Mouse (Mus musculus): ENCODE data around the gene Hist1h2bq. TPM values are rescaled to one million over a fixed set of nuclear protein-coding genes. Genes with fewer than 3 reads are reported as not detected.
A peak's percentile ranks its signal among the peaks of the same experiment; 100 is the strongest.
"Not testable (repeated sequence)": the region's sequence is repeated elsewhere in the genome, so short reads cannot be mapped to it uniquely, and the experiment has no call there.

Hist1h2bq gene
- polyA plus RNA-seq, 1 experiment from 2014 or later: 25.3 TPM

- not testable (repeated sequence) for H3K4me1 ChIP-seq (replicated peaks; ENCODE audit: control insufficient read depth, insufficient read depth, low read length); H3K4me3 ChIP-seq (ENCODE audit: low read depth, low read length); H3K36me3 ChIP-seq (ENCODE audit: control insufficient read depth, insufficient read depth, low read length); DNase-seq (ENCODE audit: low spot score); H3K9me3 ChIP-seq (ENCODE audit: control insufficient read depth, low read length); H3K9ac ChIP-seq (ENCODE audit: low read length); H3K27me3 ChIP-seq (ENCODE audit: control insufficient read depth, insufficient read depth, low read length)
- WGBS: 0% methylated on average over 22 of the region's 58 CpGs
- H3K4me2 ChIP-seq (ENCODE audit: low read depth, low read length, severe bottlenecking): 0 out of 2 replicates have a peak within 1 kb of the TSS, but pooled peaks have one; percentile 11
- peak; percentile 84 for ATAC-seq (replicated peaks; ENCODE audit: low FRiP score)
- 0 out of 2 replicates have a peak within 1 kb of the TSS, but pooled peaks have one; percentile 57 for H3K27ac ChIP-seq (ENCODE audit: low read depth, low read length)
Observed at GRCm38 (mm10) chr13:21831418-21832394, 21.7 kb upstream of the Hist1h2bq start, which contains the start of gene Hist1h4n. Hist1h4n (minus strand) TSS chr13:21832196.

DNA sequence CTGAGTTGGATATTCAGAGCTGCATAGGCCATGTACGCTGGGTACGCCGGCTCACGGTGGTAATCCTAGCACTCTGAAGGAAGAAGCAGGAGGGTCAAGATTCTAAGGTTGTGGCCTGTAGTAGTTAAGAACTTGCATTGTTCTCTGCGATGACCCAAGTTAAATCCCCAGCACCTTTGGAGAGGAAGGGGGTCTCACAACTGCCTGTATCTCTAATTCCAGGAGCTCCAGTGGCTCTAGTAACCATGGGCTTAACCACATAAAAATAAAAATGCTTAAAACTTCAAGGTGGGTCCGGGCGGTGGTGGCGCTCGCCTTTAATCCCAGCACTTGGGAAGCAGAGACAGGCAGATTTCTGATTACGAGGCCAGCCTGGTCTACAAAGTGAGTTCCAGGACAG, 20.3 kb upstream of the Hist1h2bq start:
- DNase-seq (ENCODE audit: low spot score) (peak; percentile 51), ATAC-seq (replicated peaks; ENCODE audit: low FRiP score) (no peak)
- Histone ChIP-seq H3K4me2 (ENCODE audit: low read depth, low read length, severe bottlenecking) (0 out of 2 replicates have a peak overlapping the region, but pooled peaks have one; percentile 5), H3K36me3 (ENCODE audit: control insufficient read depth, insufficient read depth, low read length) (no peaks in the 10 kb centered on the region), H3K9me3 (ENCODE audit: control insufficient read depth, low read length) (no peaks in the 10 kb centered on the region), H3K27me3 (ENCODE audit: control insufficient read depth, insufficient read depth, low read length) (no peaks in the 10 kb centered on the region), H3K27ac (ENCODE audit: low read depth, low read length) (peak overlapping the region; percentile 50; the same call in 1 of the 2 replicates), H3K4me3 (ENCODE audit: low read depth, low read length) (no peak overlapping the region), H3K9ac (ENCODE audit: low read length) (no peak overlapping the region), H3K4me1 (replicated peaks; ENCODE audit: control insufficient read depth, insufficient read depth, low read length) (no peaks in the 10 kb centered on the region)
- WGBS: 89% methylated on average over 10 of the region's 10 CpGs

DNA sequence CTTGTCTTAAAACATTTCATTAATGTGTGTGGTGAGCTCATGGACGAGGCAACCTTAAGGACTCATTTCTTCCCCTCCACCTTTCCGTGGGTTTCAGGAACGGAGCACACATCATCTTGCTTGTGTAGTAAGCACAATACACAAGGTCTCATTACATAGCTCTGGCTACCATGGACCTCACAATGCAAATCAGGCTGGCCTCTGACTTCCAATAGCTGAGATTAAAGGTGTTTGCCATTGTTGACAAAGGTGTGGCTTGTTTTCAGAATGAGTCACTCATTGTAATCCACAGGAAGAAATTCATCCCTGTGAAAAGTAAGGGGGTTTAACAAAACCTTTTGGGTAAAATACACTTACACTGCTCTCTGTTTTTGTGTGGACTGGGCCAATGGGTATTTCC, 18.5 kb upstream of the Hist1h2bq start:
- Histone ChIP-seq H3K36me3 (ENCODE audit: control insufficient read depth, insufficient read depth, low read length) (no peaks in the 10 kb centered on the region), H3K4me1 (replicated peaks; ENCODE audit: control insufficient read depth, insufficient read depth, low read length) (no peaks in the 10 kb centered on the region), H3K4me2 (ENCODE audit: low read depth, low read length, severe bottlenecking) (no peak overlapping the region), H3K9ac (ENCODE audit: low read length) (no peak overlapping the region), H3K9me3 (ENCODE audit: control insufficient read depth, low read length) (no peaks in the 10 kb centered on the region), H3K27me3 (ENCODE audit: control insufficient read depth, insufficient read depth, low read length) (no peaks in the 10 kb centered on the region), H3K4me3 (ENCODE audit: low read depth, low read length) (no peak overlapping the region), H3K27ac (ENCODE audit: low read depth, low read length) (no peak overlapping the region)
- DNase-seq (ENCODE audit: low spot score) (no peak), ATAC-seq (replicated peaks; ENCODE audit: low FRiP score) (no peak)
- WGBS: 78% methylated on average over 3 of the region's 3 CpGs

DNA sequence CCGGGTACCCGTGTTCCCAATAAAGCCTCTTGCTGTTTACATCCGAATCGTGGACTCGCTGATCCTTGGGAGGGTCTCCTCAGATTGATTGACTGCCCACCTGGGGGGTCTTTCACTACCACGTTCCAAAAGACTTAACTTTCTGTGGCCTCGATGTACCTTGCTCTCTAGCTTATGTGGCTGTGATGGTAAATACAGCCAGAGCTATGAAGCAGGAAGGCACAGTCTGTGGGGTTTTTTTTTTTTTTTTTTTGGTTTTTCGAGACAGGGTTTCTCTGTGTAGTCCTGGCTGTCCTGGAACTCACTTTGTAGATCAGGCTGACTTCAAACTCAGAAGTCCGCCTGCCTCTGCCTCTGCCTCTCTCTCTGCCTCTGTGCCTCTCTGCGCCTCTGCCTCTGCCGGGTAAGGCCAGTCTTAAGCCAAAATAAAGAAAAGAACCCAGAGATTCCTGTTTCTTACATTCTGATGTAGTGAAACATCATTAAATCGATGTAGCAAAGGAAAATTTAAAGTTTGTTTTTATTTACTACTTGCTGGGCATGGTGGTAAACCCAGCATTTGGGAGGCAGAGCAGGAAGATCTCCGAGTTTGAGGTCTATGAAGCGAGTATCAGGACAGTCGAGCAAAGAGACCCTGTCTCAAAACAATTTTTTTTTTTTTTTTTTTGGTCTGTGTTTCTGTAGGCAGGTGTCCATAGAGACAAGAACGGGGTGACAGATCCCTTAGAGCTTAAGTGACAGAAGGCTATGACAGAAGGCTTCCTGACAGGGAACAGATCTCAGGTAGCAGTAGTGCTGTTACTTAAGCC, 10.3 kb upstream of the Hist1h2bq start:
- not testable (repeated sequence) for H3K36me3 ChIP-seq (ENCODE audit: control insufficient read depth, insufficient read depth, low read length); ATAC-seq (replicated peaks; ENCODE audit: low FRiP score); H3K27ac ChIP-seq (ENCODE audit: low read depth, low read length); H3K9me3 ChIP-seq (ENCODE audit: control insufficient read depth, low read length); H3K9ac ChIP-seq (ENCODE audit: low read length); H3K4me3 ChIP-seq (ENCODE audit: low read depth, low read length); H3K4me1 ChIP-seq (replicated peaks; ENCODE audit: control insufficient read depth, insufficient read depth, low read length); H3K4me2 ChIP-seq (ENCODE audit: low read depth, low read length, severe bottlenecking); H3K27me3 ChIP-seq (ENCODE audit: control insufficient read depth, insufficient read depth, low read length); DNase-seq (ENCODE audit: low spot score)
- 68% methylated on average over 7 of the region's 16 CpGs for WGBS

DNA sequence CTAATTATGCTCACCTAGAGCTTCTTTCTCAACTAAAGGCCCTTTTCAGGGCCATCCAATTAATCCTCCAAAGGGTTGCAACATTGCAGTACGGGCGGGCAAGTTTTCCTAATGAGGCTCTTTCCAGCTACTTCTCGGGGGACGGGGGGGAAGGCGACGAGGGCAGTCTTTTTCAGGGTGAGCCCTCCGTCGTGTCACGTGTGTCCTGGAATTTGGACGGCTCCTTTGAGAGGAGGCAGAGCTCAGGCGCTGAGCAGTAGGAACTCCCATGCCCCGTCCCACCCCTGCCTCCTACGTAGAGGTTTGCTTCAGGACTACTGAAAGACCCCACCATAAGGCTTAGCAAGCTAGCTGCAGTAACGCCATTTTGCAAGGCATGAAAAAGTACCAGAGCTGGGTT, 2.1 kb upstream of the Hist1h2bq start:
- WGBS: 0% methylated on average over 12 of the region's 14 CpGs
- H3K4me3 ChIP-seq (ENCODE audit: low read depth, low read length); H3K4me1 ChIP-seq (replicated peaks; ENCODE audit: control insufficient read depth, insufficient read depth, low read length); DNase-seq (ENCODE audit: low spot score); H3K36me3 ChIP-seq (ENCODE audit: control insufficient read depth, insufficient read depth, low read length); H3K9me3 ChIP-seq (ENCODE audit: control insufficient read depth, low read length); H3K27me3 ChIP-seq (ENCODE audit: control insufficient read depth, insufficient read depth, low read length); H3K27ac ChIP-seq (ENCODE audit: low read depth, low read length); H3K9ac ChIP-seq (ENCODE audit: low read length): not testable (repeated sequence)
- 0 out of 2 replicates have a peak overlapping the region, but pooled peaks have one; percentile 15 for H3K4me2 ChIP-seq (ENCODE audit: low read depth, low read length, severe bottlenecking)
- peak; percentile 69 for ATAC-seq (replicated peaks; ENCODE audit: low FRiP score)

DNA sequence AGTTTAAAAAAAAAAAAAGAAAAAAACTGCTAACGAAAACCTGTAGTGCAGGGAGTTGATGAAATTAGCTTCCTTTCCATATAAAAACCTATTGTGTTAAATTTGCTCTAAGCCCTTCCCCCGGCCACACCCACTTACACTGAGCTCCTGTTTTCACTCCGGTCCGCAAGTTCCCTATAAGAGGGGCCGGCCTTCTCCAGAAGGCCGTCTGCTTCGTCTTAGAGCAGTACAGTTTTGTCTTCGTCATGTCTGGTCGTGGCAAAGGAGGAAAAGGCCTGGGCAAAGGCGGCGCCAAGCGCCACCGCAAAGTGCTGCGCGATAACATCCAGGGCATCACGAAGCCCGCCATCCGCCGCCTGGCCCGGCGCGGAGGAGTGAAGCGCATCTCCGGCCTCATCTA, 1.5 kb upstream of the Hist1h2bq start, which contains the start of gene Hist1h4m:
Hist1h4m (plus strand) TSS at position 208 of the 400 bp plus-strand sequence.
- DNase-seq (ENCODE audit: low spot score); H3K4me3 ChIP-seq (ENCODE audit: low read depth, low read length); H3K4me1 ChIP-seq (replicated peaks; ENCODE audit: control insufficient read depth, insufficient read depth, low read length); H3K9ac ChIP-seq (ENCODE audit: low read length); H3K36me3 ChIP-seq (ENCODE audit: control insufficient read depth, insufficient read depth, low read length); H3K27ac ChIP-seq (ENCODE audit: low read depth, low read length); H3K9me3 ChIP-seq (ENCODE audit: control insufficient read depth, low read length); H3K27me3 ChIP-seq (ENCODE audit: control insufficient read depth, insufficient read depth, low read length): not testable (repeated sequence)
- ATAC-seq (replicated peaks; ENCODE audit: low FRiP score): peak; percentile 62
- no CpG with 5 or more reads among the region's 24 CpGs for WGBS
- H3K4me2 ChIP-seq (ENCODE audit: low read depth, low read length, severe bottlenecking): 0 out of 2 replicates have a peak within 1 kb of the TSS, but pooled peaks have one; percentile 15

DNA sequence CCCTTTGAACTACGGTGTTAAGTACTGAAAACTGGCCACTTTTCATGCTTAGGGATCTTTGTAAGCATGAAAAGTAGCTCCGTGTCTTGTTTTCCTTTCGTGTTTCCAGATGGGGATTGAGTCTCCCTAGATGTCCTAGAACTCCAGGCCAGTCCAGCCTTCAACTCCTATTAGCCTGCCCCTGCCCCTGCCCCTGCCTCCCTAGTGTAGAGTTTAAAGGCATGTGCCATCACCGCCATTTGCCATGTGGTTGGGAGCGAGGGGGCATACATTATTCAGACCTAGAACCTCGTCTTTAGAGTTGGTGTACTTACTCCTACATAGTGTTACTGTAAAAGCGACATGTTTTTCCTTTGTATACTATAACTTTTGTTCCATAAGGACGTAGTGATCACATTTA, 1.1 kb upstream of the Hist1h2bq start:
- not testable (repeated sequence) for H3K36me3 ChIP-seq (ENCODE audit: control insufficient read depth, insufficient read depth, low read length); DNase-seq (ENCODE audit: low spot score); H3K4me2 ChIP-seq (ENCODE audit: low read depth, low read length, severe bottlenecking); H3K4me1 ChIP-seq (replicated peaks; ENCODE audit: control insufficient read depth, insufficient read depth, low read length); H3K9me3 ChIP-seq (ENCODE audit: control insufficient read depth, low read length); H3K9ac ChIP-seq (ENCODE audit: low read length); H3K27ac ChIP-seq (ENCODE audit: low read depth, low read length); H3K4me3 ChIP-seq (ENCODE audit: low read depth, low read length); H3K27me3 ChIP-seq (ENCODE audit: control insufficient read depth, insufficient read depth, low read length)
- no CpG with 5 or more reads among the region's 8 CpGs for WGBS
- ATAC-seq (replicated peaks; ENCODE audit: low FRiP score): peak; percentile 49

DNA sequence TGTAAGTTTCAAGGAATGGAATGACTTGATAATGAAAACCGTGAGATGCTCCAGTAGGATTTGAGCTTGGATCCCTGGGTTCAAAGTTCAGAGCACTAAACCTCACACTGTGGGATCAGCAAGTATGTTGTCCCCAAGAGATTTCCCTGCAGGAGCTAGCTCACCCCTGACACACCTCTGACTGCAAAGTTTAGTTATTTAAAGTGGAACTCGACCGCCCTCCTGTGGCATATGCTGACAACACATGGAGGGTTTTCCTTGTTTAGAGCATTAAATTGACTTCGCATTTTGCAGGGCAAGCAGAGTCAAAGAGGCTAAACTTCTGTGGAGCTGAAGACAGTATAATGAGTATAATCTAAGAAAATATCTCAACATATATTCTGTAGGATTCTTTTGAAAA, 6.9 kb downstream of the Hist1h2bq start:
- H3K27ac ChIP-seq (ENCODE audit: low read depth, low read length); H3K4me1 ChIP-seq (replicated peaks; ENCODE audit: control insufficient read depth, insufficient read depth, low read length); H3K4me3 ChIP-seq (ENCODE audit: low read depth, low read length); H3K27me3 ChIP-seq (ENCODE audit: control insufficient read depth, insufficient read depth, low read length); H3K36me3 ChIP-seq (ENCODE audit: control insufficient read depth, insufficient read depth, low read length); H3K9me3 ChIP-seq (ENCODE audit: control insufficient read depth, low read length); DNase-seq (ENCODE audit: low spot score); H3K4me2 ChIP-seq (ENCODE audit: low read depth, low read length, severe bottlenecking); H3K9ac ChIP-seq (ENCODE audit: low read length): not testable (repeated sequence)
- no CpG with 5 or more reads among the region's 4 CpGs for WGBS
- ATAC-seq (replicated peaks; ENCODE audit: low FRiP score): peak; percentile 72

Data from forebrain, embryonic 11.5 days (tissue).